Mouse (Mus musculus) heart, embryonic 11.5 days (tissue): ENCODE data around the gene Wdr82. TPM values are rescaled to one million over a fixed set of nuclear protein-coding genes. Genes with fewer than 3 reads are reported as not detected.

ENCODE experiments used
- ATAC-seq: fragments of 200-750 bp; cut with Nextera tagmentation; replicated peaks from 2 replicates; pipeline ENCODE4 v1.8.0; 2017; ENCODE audit warnings: moderate library complexity; ENCODE audit not compliant: insufficient number of reproducible peaks, low FRiP score, low TSS enrichment
- H3K27ac ChIP-seq: fragments of 300-500 bp; sonication (generic); 2 replicates; pipeline ENCODE4 v1.5.1; 2014; ENCODE audit warnings: mild to moderate bottlenecking, low read depth, low read length
- H3K27me3 ChIP-seq: fragments of 300-500 bp; sonication (generic); 2 replicates; pipeline ENCODE4 v1.6.1; 2014; ENCODE audit warnings: mild to moderate bottlenecking, low read length, mixed read lengths; ENCODE audit not compliant: control insufficient read depth, insufficient read depth
- H3K36me3 ChIP-seq: fragments of 300-500 bp; sonication (generic); 2 replicates; pipeline ENCODE4 v1.6.1; 2014; ENCODE audit warnings: mild to moderate bottlenecking, low read length, moderate library complexity, mixed read lengths; ENCODE audit not compliant: control insufficient read depth, insufficient read depth
- H3K4me1 ChIP-seq: fragments of 300-500 bp; sonication (generic); 2 replicates; pipeline ENCODE4 v1.6.1; 2014; ENCODE audit warnings: low read length; ENCODE audit not compliant: control insufficient read depth, insufficient read depth
- H3K4me2 ChIP-seq: fragments of 300-500 bp; sonication (generic); 2 replicates; pipeline ENCODE4 v1.6.1; 2014; ENCODE audit warnings: mild to moderate bottlenecking, moderate library complexity
- H3K4me3 ChIP-seq: fragments of 300-500 bp; sonication (generic); 2 replicates; pipeline ENCODE4 v1.5.1; 2014; ENCODE audit warnings: low read depth, low read length
- H3K9ac ChIP-seq: fragments of 300-500 bp; sonication (generic); 2 replicates; pipeline ENCODE4 v1.6.1; 2014; ENCODE audit warnings: mild to moderate bottlenecking, low read depth, low read length, moderate library complexity
- H3K9me3 ChIP-seq: fragments of 300-500 bp; sonication (generic); replicated peaks from 2 replicates; pipeline ENCODE4 v1.6.1; 2016; ENCODE audit warnings: low read length; ENCODE audit not compliant: control insufficient read depth
- WGBS: fragments of 180-500 bp; shearing (Covaris S2); extraction: QIAGEN DNeasy Blood & Tissue Kit; methylation state at CpG from one replicate; pipeline ENCODE4 v1.1.7; 2014; ENCODE audit not compliant: insufficient replicate concordance; 5-methylcytosine and 5-hydroxymethylcytosine counted together
- polyA plus RNA-seq: library from polyadenylated mRNA; unstranded; fragments of >200 nt; fragmentation: Nextera tagmentation; extraction: Ambion mirVana; gene quantifications from 2 replicates; pipeline ENCODE4 v1.2.1, GENCODE M21; 2014

Wdr82 gene
- polyA plus RNA-seq, 1 experiment from 2014 or later: 24.4 TPM

- H3K4me1 ChIP-seq: peaks cover 19% of the 10 kb centered on the region
- no peak for ATAC-seq
- H3K4me2 ChIP-seq: peak overlapping the region; percentile 83
- H3K9me3 ChIP-seq: no peaks in the 10 kb centered on the region
- H3K27ac ChIP-seq: no peak overlapping the region
- H3K9ac ChIP-seq: no peak overlapping the region
- 34% methylated on average over 6 of the region's 6 CpGs for WGBS
- H3K36me3 ChIP-seq: no peaks in the 10 kb centered on the region
- H3K4me3 ChIP-seq: peak overlapping the region; percentile 98; the same call in 1 of the 2 replicates
- H3K27me3 ChIP-seq: no peaks in the 10 kb centered on the region
Observed at GRCm38 (mm10) chr9:106169917-106170316, 811 bp upstream of the Wdr82 start.

- WGBS: under 1% methylated on average over 30 of the region's 30 CpGs
- peak; percentile 63 for ATAC-seq
- no peaks in the 10 kb centered on the region for H3K36me3 ChIP-seq
- H3K9ac ChIP-seq: peak overlapping the region; percentile 97
- no peaks in the 10 kb centered on the region for H3K9me3 ChIP-seq
- peak overlapping the region; percentile 98 for H3K4me3 ChIP-seq
- H3K4me1 ChIP-seq: peaks cover 24% of the 10 kb centered on the region
- no peaks in the 10 kb centered on the region for H3K27me3 ChIP-seq
- peak overlapping the region; percentile 97 for H3K27ac ChIP-seq
- H3K4me2 ChIP-seq: peak overlapping the region; percentile 82
Observed at GRCm38 (mm10) chr9:106171346-106172158, 824 bp downstream of the Wdr82 start.

- Histone ChIP-seq H3K9me3 (no peaks in the 10 kb centered on the region), H3K9ac (peak overlapping the region; percentile 97; the same call in 1 of the 2 replicates), H3K4me2 (peak overlapping the region; percentile 82), H3K36me3 (peaks cover 1% of the 10 kb centered on the region; the same call in 1 of the 2 replicates), H3K4me1 (peaks cover 24% of the 10 kb centered on the region), H3K27me3 (no peaks in the 10 kb centered on the region), H3K27ac (no peak overlapping the region), H3K4me3 (peak overlapping the region; percentile 98)
- 17% methylated on average over 3 of the region's 3 CpGs for WGBS
- ATAC-seq: no peak
Observed at GRCm38 (mm10) chr9:106172527-106172926, 1.8 kb downstream of the Wdr82 start.

GRCm38 (mm10) chr9:106173363-106173762 lies 2.6 kb downstream of the Wdr82 start:
- ATAC-seq: no peak
- H3K4me1 ChIP-seq: peaks cover 24% of the 10 kb centered on the region
- H3K27me3 ChIP-seq: no peaks in the 10 kb centered on the region
- H3K4me2 ChIP-seq: peak overlapping the region; percentile 82
- no peaks in the 10 kb centered on the region for H3K9me3 ChIP-seq
- no peak overlapping the region for H3K9ac ChIP-seq
- H3K36me3 ChIP-seq: peaks cover 8% of the 10 kb centered on the region
- 79% methylated on average over 2 of the region's 2 CpGs for WGBS
- H3K4me3 ChIP-seq: peak overlapping the region; percentile 98
- H3K27ac ChIP-seq: no peak overlapping the region

GRCm38 (mm10) chr9:106175552-106176200 lies 4.9 kb downstream of the Wdr82 start:
- no peak for ATAC-seq
- 68% methylated on average over 3 of the region's 3 CpGs for WGBS

GRCm38 (mm10) chr9:106176769-106177168 lies 6.0 kb downstream of the Wdr82 start:
- no peak overlapping the region for H3K27ac ChIP-seq
- no peaks in the 10 kb centered on the region for H3K27me3 ChIP-seq
- WGBS: 85% methylated on average over 5 of the region's 5 CpGs
- ATAC-seq: no peak
- H3K9me3 ChIP-seq: no peaks in the 10 kb centered on the region
- peaks cover 23% of the 10 kb centered on the region for H3K36me3 ChIP-seq
- no peak overlapping the region for H3K4me2 ChIP-seq
- H3K4me1 ChIP-seq: peaks cover 22% of the 10 kb centered on the region
- no peak overlapping the region for H3K4me3 ChIP-seq
- H3K9ac ChIP-seq: no peak overlapping the region

More at GRCm38 (mm10) chr9:106175552-106176200, 4.9 kb downstream of the Wdr82 start:
- Histone ChIP-seq H3K27ac (no peak overlapping the region), H3K36me3 (peaks cover 16% of the 10 kb centered on the region), H3K4me2 (no peak overlapping the region), H3K27me3 (no peaks in the 10 kb centered on the region), H3K9ac (no peak overlapping the region), H3K9me3 (no peaks in the 10 kb centered on the region), H3K4me1 (peaks cover 22% of the 10 kb centered on the region), H3K4me3 (no peak overlapping the region)

- Histone ChIP-seq H3K4me1 (peaks cover 22% of the 10 kb centered on the region), H3K4me2 (no peak overlapping the region), H3K27me3 (no peaks in the 10 kb centered on the region), H3K9ac (no peak overlapping the region), H3K9me3 (no peaks in the 10 kb centered on the region), H3K27ac (no peak overlapping the region), H3K4me3 (no peak overlapping the region), H3K36me3 (peaks cover 25% of the 10 kb centered on the region)
- 89% methylated on average over 6 of the region's 6 CpGs for WGBS
- no peak for ATAC-seq
Observed at GRCm38 (mm10) chr9:106177799-106178198, 7.1 kb downstream of the Wdr82 start.

GRCm38 (mm10) chr9:106179454-106179853 lies 8.7 kb downstream of the Wdr82 start:
- no peaks in the 10 kb centered on the region for H3K27me3 ChIP-seq
- H3K4me3 ChIP-seq: no peak overlapping the region
- WGBS: 86% methylated on average over 2 of the region's 2 CpGs
- H3K4me2 ChIP-seq: no peak overlapping the region
- H3K27ac ChIP-seq: no peak overlapping the region
- peaks cover 9% of the 10 kb centered on the region; the same call in 1 of the 2 replicates for H3K4me1 ChIP-seq
- H3K9me3 ChIP-seq: no peaks in the 10 kb centered on the region
- no peak overlapping the region for H3K9ac ChIP-seq
- H3K36me3 ChIP-seq: peaks cover 40% of the 10 kb centered on the region
- no peak for ATAC-seq
